Mouse (Mus musculus): Measurements from ENCODE around the gene R3hdm2. TPM values are rescaled to one million over a fixed set of nuclear protein-coding genes. Genes with fewer than 3 reads are reported as not detected.

R3hdm2 gene
- polyA plus RNA-seq, 1 experiment, result 31.0 TPM

- H3K27me3 ChIP-seq (ENCODE audit: control insufficient read depth, insufficient read depth, insufficient read length), result no peaks in the 10 kb centered on the region
- TF ChIP-seq CTCF (IDR thresholded peaks at IDR 0.05; ENCODE audit: control insufficient read depth, insufficient read depth, insufficient read length), result no peak
- TF ChIP-seq MYOG (IDR thresholded peaks at IDR 0.05; ENCODE audit: control insufficient read depth, extremely low read depth, insufficient read length), result no peak
- peak; percentile 35 for TF ChIP-seq MAX (IDR thresholded peaks at IDR 0.05)
- TF ChIP-seq MYOD1 (IDR thresholded peaks at IDR 0.05; ENCODE audit: control insufficient read depth, insufficient read length, low read depth), result peak; percentile 88
- TF ChIP-seq USF1 (IDR thresholded peaks at IDR 0.05; ENCODE audit: low read depth), result peak; percentile 82
- no peak within 1 kb of the TSS for H3ac ChIP-seq (ENCODE audit: control insufficient read depth, insufficient read length, low read depth)
- no peaks in the 10 kb centered on the region for H3K79me2 ChIP-seq (ENCODE audit: control insufficient read depth, insufficient read depth)
- H3K79me3 ChIP-seq (ENCODE audit: low read depth), result no peaks in the 10 kb centered on the region
- H3K36me3 ChIP-seq (ENCODE audit: control insufficient read depth, insufficient read depth), result peaks cover 24% of the 10 kb centered on the region
- H3K4me3 ChIP-seq (ENCODE audit: insufficient read depth, poor library complexity, severe bottlenecking), result no peak within 1 kb of the TSS
Measured at GRCm38 (mm10) chr10:127500894-127501893, 121.1 kb downstream of the R3hdm2 start, which contains the start of gene Stac3. Gene Stac3, plus strand, starts transcription at chr10:127501686.

GRCm38 (mm10) chr10:127508239-127508638, 128.1 kb downstream of the R3hdm2 start:
- no peaks in the 10 kb centered on the region for H3K27me3 ChIP-seq (ENCODE audit: control insufficient read depth, insufficient read depth, insufficient read length)
- no peaks in the 10 kb centered on the region for H3K79me3 ChIP-seq (ENCODE audit: low read depth)
- no peaks in the 10 kb centered on the region for H3K79me2 ChIP-seq (ENCODE audit: control insufficient read depth, insufficient read depth)
- peak; percentile 52 for TF ChIP-seq CTCF (IDR thresholded peaks at IDR 0.05; ENCODE audit: control insufficient read depth, insufficient read depth, insufficient read length)
- TF ChIP-seq MAX (IDR thresholded peaks at IDR 0.05), result no peak
- H3ac ChIP-seq (ENCODE audit: control insufficient read depth, insufficient read length, low read depth), result no peak overlapping the region
- no peaks in the 10 kb centered on the region for H3K36me3 ChIP-seq (ENCODE audit: control insufficient read depth, insufficient read depth)
- no peak overlapping the region for H3K4me3 ChIP-seq (ENCODE audit: insufficient read depth, poor library complexity, severe bottlenecking)

DNA sequence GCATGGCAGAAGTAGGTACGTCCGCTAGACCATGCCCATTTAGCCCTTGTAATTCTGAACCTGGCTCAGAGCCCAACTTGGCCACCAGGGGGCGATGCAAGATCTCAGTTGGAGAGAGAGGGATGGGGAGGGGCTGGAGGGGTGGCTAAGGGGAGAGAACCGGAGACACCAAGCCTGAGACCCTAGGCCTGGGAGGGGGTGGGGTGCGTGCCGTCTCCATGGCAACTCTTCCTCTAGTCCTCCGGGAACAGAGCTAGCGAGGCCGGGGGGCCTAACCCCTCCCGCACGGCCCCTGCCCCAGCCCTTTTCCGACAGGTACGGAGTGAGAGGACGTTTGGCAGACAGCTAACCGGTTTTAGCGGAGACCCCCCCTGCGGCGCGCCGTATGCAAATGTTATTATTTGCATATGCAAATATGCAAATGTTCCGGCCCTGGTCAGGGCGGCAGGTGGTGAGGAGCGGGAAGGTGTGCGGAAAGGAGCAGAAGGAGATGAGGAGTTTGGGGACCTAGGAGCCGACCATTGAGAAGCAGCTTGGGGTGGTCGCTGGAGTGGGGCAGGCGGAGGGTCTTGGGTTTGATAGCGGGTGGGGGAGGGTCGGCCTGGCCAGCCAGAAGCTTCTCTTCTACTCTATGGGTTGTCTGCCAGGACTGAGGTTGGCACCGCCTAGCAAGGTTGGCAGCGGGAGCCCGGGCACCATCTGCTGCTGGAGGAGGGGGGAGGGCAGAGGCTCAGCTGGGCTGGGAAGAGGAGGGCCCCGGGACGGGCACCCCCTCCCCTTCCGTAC, 129.1 kb downstream of the R3hdm2 start:
- TF ChIP-seq CTCF (IDR thresholded peaks at IDR 0.05; ENCODE audit: control insufficient read depth, insufficient read depth, insufficient read length) (peak; percentile 70), MYOD1 (IDR thresholded peaks at IDR 0.05; ENCODE audit: control insufficient read depth, insufficient read length, low read depth) (no peak), USF1 (IDR thresholded peaks at IDR 0.05; ENCODE audit: low read depth) (no peak), CEBPB (IDR thresholded peaks at IDR 0.05; ENCODE audit: low read depth) (no peak), MAX (IDR thresholded peaks at IDR 0.05) (no peak)
- Histone ChIP-seq H3K79me3 (ENCODE audit: low read depth) (no peaks in the 10 kb centered on the region), H3ac (ENCODE audit: control insufficient read depth, insufficient read length, low read depth) (no peak overlapping the region), H3K4me3 (ENCODE audit: insufficient read depth, poor library complexity, severe bottlenecking) (no peak overlapping the region), H3K36me3 (ENCODE audit: control insufficient read depth, insufficient read depth) (no peaks in the 10 kb centered on the region), H3K79me2 (ENCODE audit: control insufficient read depth, insufficient read depth) (no peaks in the 10 kb centered on the region), H3K27me3 (ENCODE audit: control insufficient read depth, insufficient read depth, insufficient read length) (no peaks in the 10 kb centered on the region)

- Histone ChIP-seq H3K4me3 (ENCODE audit: insufficient read depth, poor library complexity, severe bottlenecking) (no peak overlapping the region), H3ac (ENCODE audit: control insufficient read depth, insufficient read length, low read depth) (no peak overlapping the region), H3K27me3 (ENCODE audit: control insufficient read depth, insufficient read depth, insufficient read length) (no peaks in the 10 kb centered on the region), H3K79me2 (ENCODE audit: control insufficient read depth, insufficient read depth) (no peaks in the 10 kb centered on the region), H3K36me3 (ENCODE audit: control insufficient read depth, insufficient read depth) (no peaks in the 10 kb centered on the region), H3K79me3 (ENCODE audit: low read depth) (no peaks in the 10 kb centered on the region)
- no peak for TF ChIP-seq CEBPB (IDR thresholded peaks at IDR 0.05; ENCODE audit: low read depth)
- no peak for TF ChIP-seq CTCF (IDR thresholded peaks at IDR 0.05; ENCODE audit: control insufficient read depth, insufficient read depth, insufficient read length)
- no peak for TF ChIP-seq MYOD1 (IDR thresholded peaks at IDR 0.05; ENCODE audit: control insufficient read depth, insufficient read length, low read depth)
Measured at GRCm38 (mm10) chr10:127509837-127510701, 129.9 kb downstream of the R3hdm2 start.

DNA sequence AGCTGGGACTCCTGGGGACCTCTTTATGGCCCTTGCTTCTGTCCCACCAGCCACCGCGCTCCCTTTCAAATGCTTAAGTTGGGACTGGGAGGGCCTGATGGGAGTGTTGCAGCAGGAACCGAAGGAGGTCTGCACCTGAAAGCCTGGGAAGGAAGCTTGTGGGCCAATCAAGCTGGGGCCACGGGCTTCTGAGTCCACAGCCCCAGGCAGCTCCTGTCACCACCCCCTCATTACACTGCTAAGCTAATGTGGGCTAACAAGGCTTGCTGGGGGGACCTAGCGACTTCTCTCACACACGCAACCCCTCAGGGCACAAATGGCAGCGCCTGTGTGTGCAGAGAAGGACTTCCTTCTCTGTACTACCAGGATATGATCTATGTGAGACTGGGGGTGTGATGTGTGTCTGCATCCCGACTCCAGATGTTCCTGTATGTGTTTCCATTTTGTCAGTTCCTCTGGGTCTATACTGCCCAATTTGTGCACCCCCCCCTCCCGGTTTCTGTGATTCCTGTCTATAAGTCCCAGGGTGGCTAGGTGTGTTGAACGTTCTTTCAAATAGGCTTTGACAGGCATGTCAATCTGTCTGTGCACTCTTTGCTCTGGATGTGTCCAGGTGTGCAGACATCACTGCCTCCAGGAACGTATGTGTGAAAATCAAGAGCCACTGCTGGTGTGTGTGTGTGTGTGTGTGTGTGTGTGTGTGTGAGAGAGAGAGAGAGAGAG, 130.9 kb downstream of the R3hdm2 start:
- Histone ChIP-seq H3K79me2 (ENCODE audit: control insufficient read depth, insufficient read depth) (no peaks in the 10 kb centered on the region), H3K27me3 (ENCODE audit: control insufficient read depth, insufficient read depth, insufficient read length) (no peaks in the 10 kb centered on the region), H3K4me3 (ENCODE audit: insufficient read depth, poor library complexity, severe bottlenecking) (peak overlapping the region; percentile 31), H3K79me3 (ENCODE audit: low read depth) (no peaks in the 10 kb centered on the region), H3ac (ENCODE audit: control insufficient read depth, insufficient read length, low read depth) (no peak overlapping the region), H3K36me3 (ENCODE audit: control insufficient read depth, insufficient read depth) (no peaks in the 10 kb centered on the region)
- TF ChIP-seq CEBPB (IDR thresholded peaks at IDR 0.05; ENCODE audit: low read depth) (no peak), MYOD1 (IDR thresholded peaks at IDR 0.05; ENCODE audit: control insufficient read depth, insufficient read length, low read depth) (no peak), MYOG (IDR thresholded peaks at IDR 0.05; ENCODE audit: control insufficient read depth, extremely low read depth, insufficient read length) (no peak), USF1 (IDR thresholded peaks at IDR 0.05; ENCODE audit: low read depth) (no peak), CTCF (IDR thresholded peaks at IDR 0.05; ENCODE audit: control insufficient read depth, insufficient read depth, insufficient read length) (no peak), MAX (IDR thresholded peaks at IDR 0.05) (no peak), FOSL1 (IDR thresholded peaks at IDR 0.05; ENCODE audit: insufficient read depth, low read length, poor library complexity, severe bottlenecking) (no peak)

Data from C2C12 (cell line).